Mouse (Mus musculus) liver, adult (tissue): ENCODE data around the gene Atrn.

Experiments used
- GATA4 ChIP-seq: IDR thresholded peaks from 2 replicates; pipeline ENCODE4 v1.6.1; 2014; ENCODE audit warnings: mild to moderate bottlenecking, low read length; ENCODE audit not compliant: insufficient replicate concordance

The Atrn gene

GRCm38 (mm10) chr2:130905751-130906583 is at the start of gene Atrn, which contains the start of gene 4930402H24Rik:
TSS of gene Atrn (plus strand) at chr2:130906495.
TSS of gene 4930402H24Rik (minus strand) at chr2:130906406.
- TF ChIP-seq GATA4, result no peak

GRCm38 (mm10) chr2:130862091-130862490 is 44.2 kb upstream of the Atrn start:
- TF ChIP-seq GATA4, result no peak

- TF ChIP-seq GATA4, result no peak
Observed at GRCm38 (mm10) chr2:130870916-130871315, 35.4 kb upstream of the Atrn start.

- no peak for TF ChIP-seq GATA4
Observed at GRCm38 (mm10) chr2:130877376-130877775, 28.9 kb upstream of the Atrn start.

- TF ChIP-seq GATA4, result no peak
Observed at GRCm38 (mm10) chr2:130886983-130887382, 19.3 kb upstream of the Atrn start.

- no peak for TF ChIP-seq GATA4
Observed at GRCm38 (mm10) chr2:130887456-130887855, 18.8 kb upstream of the Atrn start.

GRCm38 (mm10) chr2:130896944-130897343 is 9.4 kb upstream of the Atrn start:
- no peak for TF ChIP-seq GATA4

GRCm38 (mm10) chr2:130897856-130898255 is 8.4 kb upstream of the Atrn start:
- TF ChIP-seq GATA4, result no peak

- no peak for TF ChIP-seq GATA4
Observed at GRCm38 (mm10) chr2:130898783-130899182, 7.5 kb upstream of the Atrn start.

GRCm38 (mm10) chr2:130906584-130907315 is 455 bp downstream of the Atrn start:
- TF ChIP-seq GATA4, result no peak

- no peak for TF ChIP-seq GATA4
Observed at GRCm38 (mm10) chr2:130911691-130912090, 5.4 kb downstream of the Atrn start.

GRCm38 (mm10) chr2:130914873-130915272 is 8.6 kb downstream of the Atrn start:
- no peak for TF ChIP-seq GATA4

GRCm38 (mm10) chr2:130916521-130917147 is 10.3 kb downstream of the Atrn start:
- no peak for TF ChIP-seq GATA4

GRCm38 (mm10) chr2:130917686-130918085 is 11.4 kb downstream of the Atrn start:
- TF ChIP-seq GATA4, result no peak

GRCm38 (mm10) chr2:130919062-130919593 is 12.8 kb downstream of the Atrn start:
- TF ChIP-seq GATA4, result no peak

- no peak for TF ChIP-seq GATA4
Observed at GRCm38 (mm10) chr2:130924950-130925349, 18.7 kb downstream of the Atrn start.

- TF ChIP-seq GATA4, result no peak
Observed at GRCm38 (mm10) chr2:130928031-130928430, 21.7 kb downstream of the Atrn start.
